Mouse (Mus musculus) spleen, adult 2 months (tissue): ENCODE data around the gene Sh3gl2. TPM values are rescaled to one million over a fixed set of nuclear protein-coding genes. Genes with fewer than 3 reads are reported as not detected.

ENCODE experiments used
- DNase-seq, 2 experiments: peaks; one replicate each; pipeline versions ENCODE4 v3.0.0 to v3.0.0-alpha.2; 2012 to 2021; ENCODE audit warnings: low spot score in 2 of 2, low read depth in 1 of 2
- H3K27ac ChIP-seq: fragments of 200-500 bp; 2 replicates; pipeline ENCODE4 v1.5.1; 2012; ENCODE audit warnings: low read length, inconsistent platforms; ENCODE audit not compliant: insufficient read depth
- H3K27me3 ChIP-seq: fragments of 200-500 bp; 2 replicates; pipeline ENCODE4 v1.6.1; 2012; ENCODE audit warnings: mild to moderate bottlenecking, moderate library complexity, low read length, inconsistent platforms; ENCODE audit not compliant: control insufficient read depth, insufficient read depth
- H3K36me3 ChIP-seq: fragments of 200-500 bp; 2 replicates; pipeline ENCODE4 v1.6.1; 2012; ENCODE audit warnings: mild to moderate bottlenecking, low read length, inconsistent platforms; ENCODE audit not compliant: control insufficient read depth, insufficient read depth
- H3K4me1 ChIP-seq: fragments of 200-500 bp; 2 replicates; pipeline ENCODE4 v1.6.1; 2011; ENCODE audit warnings: inconsistent platforms; ENCODE audit not compliant: control insufficient read depth, insufficient read depth, insufficient read length
- H3K4me3 ChIP-seq: fragments of 200-500 bp; 2 replicates; pipeline ENCODE4 v1.5.1; 2011; ENCODE audit warnings: mild to moderate bottlenecking, inconsistent platforms; ENCODE audit not compliant: insufficient read depth, insufficient read length; ENCODE audit errors: extremely low read depth
- CTCF ChIP-seq: fragments of 200-500 bp; IDR thresholded peaks from 2 replicates; pipeline ENCODE4 v1.5.1; 2011; ENCODE audit warnings: mild to moderate bottlenecking, inconsistent platforms; ENCODE audit not compliant: insufficient read depth, insufficient read length, insufficient replicate concordance; ENCODE audit errors: extremely low read depth
- POLR2A ChIP-seq: fragments of 200-500 bp; IDR thresholded peaks from 2 replicates; pipeline ENCODE4 v1.6.1; 2011; ENCODE audit warnings: low read depth, low read length, inconsistent platforms
- WGBS: fragments of 180-500 bp; shearing (Covaris S2); methylation state at CpG from one replicate; pipeline ENCODE4 v1.1.7; 2018; 5-methylcytosine and 5-hydroxymethylcytosine counted together
- polyA plus RNA-seq: library from polyadenylated mRNA; depleted of rRNA; stranded (reverse); fragments of >200 nt; gene quantifications from 2 replicates; pipeline ENCODE4 v1.2.3, GENCODE M21; 2012

Gene Sh3gl2
- polyA plus RNA-seq, 1 experiment, result 0.12 TPM

- H3K4me3 ChIP-seq, result no peak overlapping the region
- no peak for TF ChIP-seq CTCF
- no peak for TF ChIP-seq POLR2A
- H3K36me3 ChIP-seq, result no peaks in the 10 kb centered on the region
- no peak overlapping the region for H3K27ac ChIP-seq
- no peaks in the 10 kb centered on the region for H3K27me3 ChIP-seq
- H3K4me1 ChIP-seq, result no peaks in the 10 kb centered on the region
- 75% methylated on average over 2 of the region's 2 CpGs for WGBS
- no peak for DNase-seq
These were observed 62.5 kb downstream of the Sh3gl2 start for GRCm38 (mm10) chr4:85267456-85267855.

GRCm38 (mm10) chr4:85272877-85273276 is 68.0 kb downstream of the Sh3gl2 start:
- no peaks in the 10 kb centered on the region for H3K4me1 ChIP-seq
- WGBS, result 85% methylated on average over 4 of the region's 4 CpGs
- no peaks in the 10 kb centered on the region for H3K27me3 ChIP-seq
- no peak for TF ChIP-seq CTCF
- TF ChIP-seq POLR2A, result no peak
- H3K4me3 ChIP-seq, result no peak overlapping the region
- DNase-seq, result no peak
- no peaks in the 10 kb centered on the region for H3K36me3 ChIP-seq
- H3K27ac ChIP-seq, result no peak overlapping the region

- no peak overlapping the region for H3K27ac ChIP-seq
- no peak overlapping the region for H3K4me3 ChIP-seq
- H3K4me1 ChIP-seq, result no peaks in the 10 kb centered on the region
- no peaks in the 10 kb centered on the region for H3K36me3 ChIP-seq
- no peaks in the 10 kb centered on the region for H3K27me3 ChIP-seq
- DNase-seq, result no peak
- 64% methylated on average over 3 of the region's 3 CpGs for WGBS
- TF ChIP-seq POLR2A (no peak), CTCF (no peak)
These were observed 68.5 kb downstream of the Sh3gl2 start for GRCm38 (mm10) chr4:85273452-85273851.

GRCm38 (mm10) chr4:85283151-85283550 is 78.2 kb downstream of the Sh3gl2 start:
- Histone ChIP-seq H3K4me1 (no peaks in the 10 kb centered on the region), H3K27me3 (no peaks in the 10 kb centered on the region), H3K36me3 (no peaks in the 10 kb centered on the region), H3K27ac (no peak overlapping the region), H3K4me3 (no peak overlapping the region)
- 94% methylated on average over 9 of the region's 9 CpGs for WGBS
- TF ChIP-seq POLR2A, result no peak
- TF ChIP-seq CTCF, result no peak
- DNase-seq, result no peak

- no peaks in the 10 kb centered on the region for H3K36me3 ChIP-seq
- no peak overlapping the region for H3K4me3 ChIP-seq
- 71% methylated on average over 1 of the region's 1 CpGs for whole genome bisulfite sequencing
- H3K4me1 ChIP-seq, result no peaks in the 10 kb centered on the region
- H3K27me3 ChIP-seq, result no peaks in the 10 kb centered on the region
- no peak for DNase-seq
- TF ChIP-seq CTCF, result no peak
- no peak for TF ChIP-seq POLR2A
- no peak overlapping the region for H3K27ac ChIP-seq
These were observed 85.1 kb downstream of the Sh3gl2 start for GRCm38 (mm10) chr4:85289990-85290389.

- Histone ChIP-seq H3K36me3 (no peaks in the 10 kb centered on the region), H3K27ac (no peak overlapping the region), H3K4me1 (no peaks in the 10 kb centered on the region), H3K27me3 (no peaks in the 10 kb centered on the region), H3K4me3 (no peak overlapping the region)
- TF ChIP-seq POLR2A (no peak), CTCF (no peak)
- no peak for DNase-seq
- 84% methylated on average over 4 of the region's 4 CpGs for WGBS
These were observed 86.4 kb downstream of the Sh3gl2 start for GRCm38 (mm10) chr4:85291296-85291695.

GRCm38 (mm10) chr4:85293368-85293767 is 88.4 kb downstream of the Sh3gl2 start:
- H3K27ac ChIP-seq, result no peak overlapping the region
- 85% methylated on average over 3 of the region's 3 CpGs for WGBS
- no peak overlapping the region for H3K4me3 ChIP-seq
- H3K27me3 ChIP-seq, result no peaks in the 10 kb centered on the region
- no peak for DNase-seq
- no peaks in the 10 kb centered on the region for H3K36me3 ChIP-seq
- no peak for TF ChIP-seq POLR2A
- TF ChIP-seq CTCF, result no peak
- H3K4me1 ChIP-seq, result no peaks in the 10 kb centered on the region
